Mouse (Mus musculus) heart, adult 2 months (tissue): Measurements from ENCODE around the gene Frmd7.

ENCODE experiments used
- CTCF ChIP-seq: fragments of 200-600 bp; IDR thresholded peaks from 2 replicates; pipeline ENCODE4 v1.8.1; 2022; ENCODE audit warnings: antibody characterized with exemption, mild to moderate bottlenecking, moderate library complexity
- POLR2A ChIP-seq: fragments of 200-500 bp; IDR thresholded peaks from 2 replicates; pipeline ENCODE4 v1.6.1; 2011; ENCODE audit warnings: mild to moderate bottlenecking, low read depth, low read length, control low read depth; ENCODE audit not compliant: insufficient read depth

- TF ChIP-seq CTCF (no peak), POLR2A (no peak)
Measured at GRCm38 (mm10) chrX:50942610-50943009, at the start of gene Frmd7.
